8 mouse cellular contexts compared by ENCODE assay signal in genomic region chrX:153006387-153006841, GRCm38 (mm10). TPM values are rescaled to one million over a fixed set of nuclear protein-coding genes. Genes with fewer than 3 reads are reported as not detected.
DNase-seq lines count a peak whose midpoint lies in the region; ATAC-seq and TF ChIP-seq lines count a peak whose summit lies in the region.

Gene Usp51, plus strand, starts transcription at chrX:153006469.

- DNase-seq in left cerebral cortex, adult 18-20 months (ENCODE audit: low spot score in 2 of 2): peak; percentile 15 to 34
- no peak for DNase-seq in left cerebral cortex, adult 11 months (ENCODE audit: low spot score)
- DNase-seq in embryo, embryonic 10 days (ENCODE audit: low spot score): peak; percentile 71
- DNase-seq in gastrocnemius, postnatal 4 days (ENCODE audit: low spot score in 2 of 2): peak; percentile 15 to 16
- peak; percentile 51 for DNase-seq in limb, embryonic 10.5 days (ENCODE audit: low spot score)
- peak; percentile 92 for DNase-seq in midbrain, embryonic 11.5 days (ENCODE audit: low spot score, missing footprints)
- DNase-seq in spleen, postnatal 10 days (ENCODE audit: low spot score in 2 of 2): peak; percentile 10 to 26

- H3K4me3 ChIP-seq in intestine, postnatal 0 days (ENCODE audit: low read depth, low read length): peak within 1 kb of the TSS; percentile 52
- H3K4me3 ChIP-seq in limb, embryonic 10.5 days: peak within 1 kb of the TSS; percentile 62
- H3K4me3 ChIP-seq in midbrain, embryonic 11.5 days (ENCODE audit: low read depth, low read length): peak within 1 kb of the TSS; percentile 55

- no peak within 1 kb of the TSS for H3K9ac ChIP-seq in intestine, postnatal 0 days (ENCODE audit: low read depth, low read length)
- H3K9ac ChIP-seq in midbrain, embryonic 11.5 days (ENCODE audit: low read length): peak within 1 kb of the TSS; percentile 72

- peak within 1 kb of the TSS; percentile 76 for H3K4me2 ChIP-seq in intestine, postnatal 0 days (replicated peaks; ENCODE audit: low read depth)
- H3K4me2 ChIP-seq in midbrain, embryonic 11.5 days: peak within 1 kb of the TSS; percentile 50

- WGBS in intestine, postnatal 0 days: 23% methylated on average over 23 of the region's 23 CpGs
- WGBS in limb, embryonic 10.5 days: 16% methylated on average over 23 of the region's 23 CpGs
- 15% methylated on average over 23 of the region's 23 CpGs for WGBS in midbrain, embryonic 11.5 days

- TF ChIP-seq CTCF in intestine, postnatal 0 days (IDR thresholded peaks at IDR 0.05; ENCODE audit: low read depth): peak; percentile 53

- H3K4me1 ChIP-seq in intestine, postnatal 0 days (replicated peaks; ENCODE audit: control insufficient read depth, insufficient read depth, low read length): no peaks in the 10 kb centered on the region
- no peaks in the 10 kb centered on the region for H3K4me1 ChIP-seq in limb, embryonic 10.5 days
- no peaks in the 10 kb centered on the region for H3K4me1 ChIP-seq in midbrain, embryonic 11.5 days (ENCODE audit: control insufficient read depth, insufficient read depth, low read length)

- ATAC-seq in intestine, postnatal 0 days: no peak
- peak; percentile 76 for ATAC-seq in midbrain, embryonic 11.5 days (ENCODE audit: low FRiP score)

- H3K36me3 ChIP-seq in intestine, postnatal 0 days (ENCODE audit: control insufficient read depth, insufficient read depth): no peaks in the 10 kb centered on the region
- no peaks in the 10 kb centered on the region for H3K36me3 ChIP-seq in limb, embryonic 10.5 days
- H3K36me3 ChIP-seq in midbrain, embryonic 11.5 days (ENCODE audit: control insufficient read depth, insufficient read depth, low read length): no peaks in the 10 kb centered on the region

- H3K27me3 ChIP-seq in intestine, postnatal 0 days (replicated peaks; ENCODE audit: control insufficient read depth, insufficient read depth, low read length): 0 out of 2 replicates have a peak, but pooled peaks cover 3% of the 10 kb centered on the region
- H3K27me3 ChIP-seq in limb, embryonic 10.5 days (ENCODE audit: low read depth, poor library complexity, severe bottlenecking): peaks cover 41% of the 10 kb centered on the region
- no peaks in the 10 kb centered on the region for H3K27me3 ChIP-seq in midbrain, embryonic 11.5 days (ENCODE audit: control insufficient read depth, insufficient read depth, low read length)

- H3K9me3 ChIP-seq in intestine, postnatal 0 days (ENCODE audit: control insufficient read depth): no peaks in the 10 kb centered on the region
- H3K9me3 ChIP-seq in limb, embryonic 10.5 days (replicated peaks): no peaks in the 10 kb centered on the region
- H3K9me3 ChIP-seq in midbrain, embryonic 11.5 days (ENCODE audit: control insufficient read depth, low read length): no peaks in the 10 kb centered on the region

- H3K27ac ChIP-seq in intestine, postnatal 0 days (ENCODE audit: low read depth, low read length): no peak within 1 kb of the TSS
- peak within 1 kb of the TSS; percentile 88 for H3K27ac ChIP-seq in limb, embryonic 10.5 days
- H3K27ac ChIP-seq in midbrain, embryonic 11.5 days (ENCODE audit: low read depth, low read length): peak within 1 kb of the TSS; percentile 69

RNA-seq across cellular contexts. Expression of gene Usp51, which starts in this region (rescaled TPM):
- 1 to 10 TPM; 1.6 to 1.8 TPM for total RNA-seq in left cerebral cortex, adult 18-20 months (2021)
- total RNA-seq in gastrocnemius, postnatal 4 days (2021): under 1 TPM; 0.59 to 0.73 TPM
- 0.20 and 0.43 TPM in 2 replicates for polyA plus RNA-seq in intestine, postnatal 0 days (2015; fragmentation: Nextera tagmentation; extraction: Ambion mirVana)
- polyA plus RNA-seq in limb, embryonic 10.5 days (2016; fragmentation: Nextera tagmentation; extraction: Ambion mirVana): 1.7 and 2.0 TPM in 2 replicates
- polyA plus RNA-seq in midbrain, embryonic 11.5 days (2014; fragmentation: Nextera tagmentation; extraction: Ambion mirVana): 8.4 and 9.8 TPM in 2 replicates

Comparison
In these comparisons a context has a peak if more than half of its experiments do, and no peak if none do; other contexts are left out.
1. Peak in DNase-seq in gastrocnemius, postnatal 4 days; RNA of the gene not detected or under 1 TPM.